Mouse (Mus musculus): ENCODE results near the gene Tns3.

DNA sequence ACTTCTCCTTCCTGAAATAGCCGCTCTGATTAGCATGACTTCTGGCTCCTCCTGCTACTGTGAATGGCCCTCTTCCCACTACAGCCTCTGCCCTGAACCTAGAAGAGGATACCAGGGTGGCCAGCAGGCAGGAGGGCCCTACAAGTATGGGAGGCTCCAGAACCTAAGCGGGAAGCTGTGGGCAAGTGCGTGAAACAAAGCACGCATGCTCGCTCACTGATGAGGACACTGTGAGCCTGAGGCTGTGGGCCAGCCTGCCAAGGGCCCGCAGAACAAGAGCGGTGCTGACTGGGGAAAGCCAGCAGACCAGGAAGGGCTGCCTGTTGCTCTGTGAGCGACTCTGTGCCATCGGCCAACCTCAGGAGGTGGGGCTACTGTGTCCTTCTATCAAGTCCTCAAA, 106.1 kb downstream of the Tns3 start:
- TF ChIP-seq CTCF (IDR thresholded peaks at IDR 0.05; ENCODE audit: borderline replicate concordance, insufficient read depth, low read depth, low read length) (no peak), POLR2A (IDR thresholded peaks at IDR 0.05; ENCODE audit: borderline replicate concordance, insufficient read depth, low read length) (no peak)
